Mouse (Mus musculus): Measurements from ENCODE around the gene Top2b. TPM values are rescaled to one million over a fixed set of nuclear protein-coding genes. Genes with fewer than 3 reads are reported as not detected.

The Top2b gene
- polyA plus RNA-seq, 1 experiment from 2014 or later = 88.8 TPM

DNA sequence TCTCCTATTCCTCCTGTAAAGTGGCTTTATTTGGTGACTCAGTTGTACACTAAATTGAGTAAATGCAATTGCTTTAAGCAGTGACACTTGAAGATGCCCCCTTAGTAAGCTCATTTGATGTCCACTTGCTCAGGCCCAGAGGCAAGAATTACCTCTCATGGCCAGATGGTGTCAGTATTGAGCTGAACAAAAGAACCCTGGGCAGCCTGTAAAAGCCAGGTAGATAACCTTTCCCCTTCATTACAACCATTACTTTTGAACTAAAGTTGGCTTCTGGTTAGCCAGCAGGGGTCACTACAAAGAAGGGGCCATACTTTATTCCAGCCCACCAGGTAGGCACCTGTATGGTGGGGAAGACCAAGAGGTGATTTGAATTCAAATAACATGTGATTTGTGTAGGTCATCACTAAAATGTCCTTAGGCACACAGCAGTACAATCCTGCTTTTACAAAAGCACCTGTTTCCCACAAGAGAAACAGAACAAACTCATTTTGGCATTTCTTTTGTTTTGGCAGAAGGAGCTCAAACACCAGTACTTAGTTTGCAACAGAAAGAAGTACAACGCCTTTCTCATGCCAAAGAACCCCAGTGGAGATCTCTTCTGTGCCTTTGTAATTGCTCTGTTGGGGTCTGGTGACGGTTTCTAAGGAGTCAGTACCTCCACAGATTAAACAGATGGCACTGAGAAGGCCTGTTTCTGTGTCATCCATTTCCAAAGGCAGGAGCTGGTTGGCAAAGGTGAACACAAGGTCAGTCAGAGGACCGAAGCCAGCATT is 69.6 kb downstream of the Top2b start:
- H3K9ac ChIP-seq (ENCODE audit: low read depth, low read length) = no peak overlapping the region
- H3K36me3 ChIP-seq (ENCODE audit: control insufficient read depth, insufficient read depth, low read length) = peaks cover 5% of the 10 kb centered on the region; the same call in 1 of the 2 replicates
- no peak overlapping the region for H3K4me3 ChIP-seq (ENCODE audit: low read depth, low read length)
- ATAC-seq = peak; percentile 36
- no peaks in the 10 kb centered on the region for H3K9me3 ChIP-seq (replicated peaks; ENCODE audit: control insufficient read depth, low read length, poor library complexity, severe bottlenecking)
- H3K27ac ChIP-seq (ENCODE audit: low read length) = no peak overlapping the region
- H3K27me3 ChIP-seq (ENCODE audit: control insufficient read depth, insufficient read depth, low read depth, low read length) = no peaks in the 10 kb centered on the region
- no peaks in the 10 kb centered on the region for H3K4me1 ChIP-seq (ENCODE audit: control insufficient read depth, insufficient read depth, low read length)
- H3K4me2 ChIP-seq (ENCODE audit: low read length) = no peak overlapping the region
- 51% methylated on average over 3 of the region's 3 CpGs for whole genome bisulfite sequencing

GRCm38 (mm10) chr14:16437386-16437785 is 72.4 kb downstream of the Top2b start:
- H3K4me1 ChIP-seq (ENCODE audit: control insufficient read depth, insufficient read depth, low read length) = no peaks in the 10 kb centered on the region
- no peak overlapping the region for H3K4me2 ChIP-seq (ENCODE audit: low read length)
- H3K27me3 ChIP-seq (ENCODE audit: control insufficient read depth, insufficient read depth, low read depth, low read length) = no peaks in the 10 kb centered on the region
- H3K36me3 ChIP-seq (ENCODE audit: control insufficient read depth, insufficient read depth, low read length) = no peaks in the 10 kb centered on the region
- H3K9ac ChIP-seq (ENCODE audit: low read depth, low read length) = no peak overlapping the region
- ATAC-seq = no peak
- H3K9me3 ChIP-seq (replicated peaks; ENCODE audit: control insufficient read depth, low read length, poor library complexity, severe bottlenecking) = no peaks in the 10 kb centered on the region
- 96% methylated on average over 4 of the region's 4 CpGs for WGBS
- H3K4me3 ChIP-seq (ENCODE audit: low read depth, low read length) = no peak overlapping the region
- H3K27ac ChIP-seq (ENCODE audit: low read length) = no peak overlapping the region

DNA sequence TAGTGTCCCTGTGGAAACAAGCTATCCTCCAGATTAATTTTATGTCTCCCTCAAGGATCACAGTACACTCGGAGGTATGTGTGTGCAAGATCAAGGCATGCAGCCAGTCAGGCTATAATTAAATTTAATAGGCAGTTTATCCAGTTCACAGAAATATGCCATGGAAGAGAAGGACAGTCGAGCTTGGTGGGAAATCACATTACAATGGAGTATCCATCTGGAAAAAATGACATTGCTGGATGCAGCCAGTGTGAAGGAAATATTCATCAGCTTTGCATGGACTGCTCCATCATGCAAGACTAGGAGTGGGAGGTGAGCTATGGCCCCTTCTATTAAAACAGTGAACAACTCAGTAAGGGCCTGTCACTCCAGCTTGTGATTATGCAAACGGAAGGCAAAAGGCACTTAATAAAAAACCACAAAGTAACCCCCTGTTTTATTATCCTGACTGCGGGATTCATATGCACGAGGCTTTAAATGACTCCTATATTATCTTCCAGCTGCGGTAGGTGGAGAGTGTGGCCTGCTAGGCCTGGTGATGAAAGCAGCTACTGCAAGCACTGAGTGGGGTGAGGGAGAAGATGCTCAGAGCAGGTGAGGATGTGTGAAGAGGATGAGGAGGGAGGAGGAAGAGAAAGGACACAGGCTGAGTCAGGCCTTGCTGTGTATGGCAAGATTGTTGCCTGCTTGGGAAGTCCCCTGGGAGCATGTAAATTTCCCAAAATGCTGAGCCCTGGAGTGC is 74.6 kb downstream of the Top2b start:
- Histone ChIP-seq H3K4me3 (ENCODE audit: low read depth, low read length) (no peak overlapping the region), H3K4me1 (ENCODE audit: control insufficient read depth, insufficient read depth, low read length) (no peaks in the 10 kb centered on the region), H3K27me3 (ENCODE audit: control insufficient read depth, insufficient read depth, low read depth, low read length) (no peaks in the 10 kb centered on the region), H3K36me3 (ENCODE audit: control insufficient read depth, insufficient read depth, low read length) (no peaks in the 10 kb centered on the region), H3K27ac (ENCODE audit: low read length) (no peak overlapping the region), H3K4me2 (ENCODE audit: low read length) (no peak overlapping the region), H3K9me3 (replicated peaks; ENCODE audit: control insufficient read depth, low read length, poor library complexity, severe bottlenecking) (no peaks in the 10 kb centered on the region), H3K9ac (ENCODE audit: low read depth, low read length) (no peak overlapping the region)
- 62% methylated on average over 6 of the region's 6 CpGs for WGBS
- ATAC-seq = no peak

- H3K27ac ChIP-seq (ENCODE audit: low read length) = no peak overlapping the region
- ATAC-seq = no peak
- no peak overlapping the region for H3K9ac ChIP-seq (ENCODE audit: low read depth, low read length)
- no peak overlapping the region for H3K4me3 ChIP-seq (ENCODE audit: low read depth, low read length)
- no peaks in the 10 kb centered on the region for H3K4me1 ChIP-seq (ENCODE audit: control insufficient read depth, insufficient read depth, low read length)
- WGBS = 92% methylated on average over 4 of the region's 4 CpGs
- H3K36me3 ChIP-seq (ENCODE audit: control insufficient read depth, insufficient read depth, low read length) = no peaks in the 10 kb centered on the region
- H3K9me3 ChIP-seq (replicated peaks; ENCODE audit: control insufficient read depth, low read length, poor library complexity, severe bottlenecking) = no peaks in the 10 kb centered on the region
- no peaks in the 10 kb centered on the region for H3K27me3 ChIP-seq (ENCODE audit: control insufficient read depth, insufficient read depth, low read depth, low read length)
- H3K4me2 ChIP-seq (ENCODE audit: low read length) = no peak overlapping the region
Observed at GRCm38 (mm10) chr14:16444859-16445258, 79.9 kb downstream of the Top2b start.

GRCm38 (mm10) chr14:16447587-16447986 is 82.6 kb downstream of the Top2b start:
- Histone ChIP-seq H3K9me3 (replicated peaks; ENCODE audit: control insufficient read depth, low read length, poor library complexity, severe bottlenecking) (no peaks in the 10 kb centered on the region), H3K4me1 (ENCODE audit: control insufficient read depth, insufficient read depth, low read length) (no peaks in the 10 kb centered on the region), H3K4me2 (ENCODE audit: low read length) (no peak overlapping the region), H3K9ac (ENCODE audit: low read depth, low read length) (no peak overlapping the region), H3K4me3 (ENCODE audit: low read depth, low read length) (no peak overlapping the region), H3K27ac (ENCODE audit: low read length) (no peak overlapping the region), H3K27me3 (ENCODE audit: control insufficient read depth, insufficient read depth, low read depth, low read length) (no peaks in the 10 kb centered on the region), H3K36me3 (ENCODE audit: control insufficient read depth, insufficient read depth, low read length) (no peaks in the 10 kb centered on the region)
- peak; percentile 47; the same call in 1 of the 2 replicates for ATAC-seq
- WGBS = 41% methylated on average over 3 of the region's 3 CpGs

GRCm38 (mm10) chr14:16448269-16448987 is 83.4 kb downstream of the Top2b start:
- no peak overlapping the region for H3K4me3 ChIP-seq (ENCODE audit: low read depth, low read length)
- no peaks in the 10 kb centered on the region for H3K36me3 ChIP-seq (ENCODE audit: control insufficient read depth, insufficient read depth, low read length)
- peak; percentile 52 for ATAC-seq
- no peak overlapping the region for H3K9ac ChIP-seq (ENCODE audit: low read depth, low read length)
- 42% methylated on average over 4 of the region's 4 CpGs for WGBS
- H3K4me1 ChIP-seq (ENCODE audit: control insufficient read depth, insufficient read depth, low read length) = no peaks in the 10 kb centered on the region
- H3K9me3 ChIP-seq (replicated peaks; ENCODE audit: control insufficient read depth, low read length, poor library complexity, severe bottlenecking) = no peaks in the 10 kb centered on the region
- H3K4me2 ChIP-seq (ENCODE audit: low read length) = no peak overlapping the region
- H3K27ac ChIP-seq (ENCODE audit: low read length) = no peak overlapping the region
- H3K27me3 ChIP-seq (ENCODE audit: control insufficient read depth, insufficient read depth, low read depth, low read length) = no peaks in the 10 kb centered on the region

DNA sequence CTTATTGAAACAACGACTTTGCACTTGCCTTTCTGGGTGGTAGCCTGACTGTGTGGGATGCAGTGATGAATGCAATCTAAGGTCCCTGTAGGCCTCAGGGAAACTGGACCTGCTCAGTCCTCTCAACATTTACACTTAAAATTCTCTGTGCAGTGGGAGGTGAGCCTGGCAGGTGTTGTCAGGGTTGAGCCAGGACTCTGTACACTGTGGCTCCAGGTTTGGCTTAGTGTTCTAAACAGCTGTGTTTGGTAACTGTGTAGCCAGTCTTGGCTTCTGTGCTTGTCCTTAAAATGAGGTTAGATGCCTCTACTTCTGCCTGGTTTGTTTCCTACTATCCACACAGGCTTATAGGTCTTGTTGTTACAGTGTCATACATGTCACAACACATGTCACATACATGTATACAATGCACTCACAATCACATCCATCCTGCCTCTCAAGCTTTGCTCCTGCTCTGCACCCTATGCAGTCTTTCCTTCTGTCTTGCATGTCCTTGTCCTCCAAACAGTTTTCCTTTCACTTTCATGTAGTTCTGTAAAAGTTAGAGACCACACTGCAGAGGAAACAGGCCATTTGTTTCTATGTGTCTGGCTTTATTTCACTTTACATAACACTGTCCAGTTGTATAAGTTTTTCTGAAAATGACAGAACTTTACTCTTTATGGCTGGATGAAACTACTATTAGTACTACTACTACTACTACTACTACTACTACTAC is 113.8 kb downstream of the Top2b start:
- WGBS = 89% methylated on average over 1 of the region's 1 CpGs
- H3K4me2 ChIP-seq (ENCODE audit: low read length) = no peak overlapping the region
- H3K27ac ChIP-seq (ENCODE audit: low read length) = no peak overlapping the region
- no peaks in the 10 kb centered on the region for H3K9me3 ChIP-seq (replicated peaks; ENCODE audit: control insufficient read depth, low read length, poor library complexity, severe bottlenecking)
- H3K4me1 ChIP-seq (ENCODE audit: control insufficient read depth, insufficient read depth, low read length) = no peaks in the 10 kb centered on the region
- no peaks in the 10 kb centered on the region for H3K36me3 ChIP-seq (ENCODE audit: control insufficient read depth, insufficient read depth, low read length)
- no peaks in the 10 kb centered on the region for H3K27me3 ChIP-seq (ENCODE audit: control insufficient read depth, insufficient read depth, low read depth, low read length)
- no peak for ATAC-seq
- no peak overlapping the region for H3K4me3 ChIP-seq (ENCODE audit: low read depth, low read length)
- H3K9ac ChIP-seq (ENCODE audit: low read depth, low read length) = no peak overlapping the region

DNA sequence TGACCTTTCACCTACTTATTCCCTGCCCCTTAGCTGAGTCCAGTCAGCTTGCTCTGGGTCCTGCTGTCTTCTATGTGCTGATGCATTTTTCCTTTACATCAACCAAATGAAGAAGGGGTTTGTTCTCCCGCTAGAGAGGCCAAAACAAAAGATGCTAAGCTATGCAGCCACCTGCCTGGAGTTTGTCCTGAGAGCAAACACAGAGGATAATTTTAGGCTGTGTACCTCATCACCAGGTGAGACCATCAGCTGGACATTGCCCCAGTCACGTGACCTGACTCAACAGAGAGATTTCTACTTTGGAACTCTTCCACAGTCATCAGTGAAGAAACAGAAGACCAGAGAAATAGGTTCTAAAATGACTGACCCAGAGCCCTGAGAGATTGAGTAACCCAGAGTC is 114.5 kb downstream of the Top2b start:
- Histone ChIP-seq H3K36me3 (ENCODE audit: control insufficient read depth, insufficient read depth, low read length) (no peaks in the 10 kb centered on the region), H3K9ac (ENCODE audit: low read depth, low read length) (no peak overlapping the region), H3K4me2 (ENCODE audit: low read length) (no peak overlapping the region), H3K27me3 (ENCODE audit: control insufficient read depth, insufficient read depth, low read depth, low read length) (no peaks in the 10 kb centered on the region), H3K4me1 (ENCODE audit: control insufficient read depth, insufficient read depth, low read length) (no peaks in the 10 kb centered on the region), H3K9me3 (replicated peaks; ENCODE audit: control insufficient read depth, low read length, poor library complexity, severe bottlenecking) (no peaks in the 10 kb centered on the region), H3K27ac (ENCODE audit: low read length) (no peak overlapping the region), H3K4me3 (ENCODE audit: low read depth, low read length) (no peak overlapping the region)
- no peak for ATAC-seq
- WGBS = 72% methylated on average over 2 of the region's 2 CpGs
